Mouse (Mus musculus) left cerebral cortex, adult 8-10 months (tissue): Measurements from ENCODE around the gene Zscan29. TPM values are rescaled to one million over a fixed set of nuclear protein-coding genes. Genes with fewer than 3 reads are reported as not detected.

Experiments used
- DNase-seq, 2 experiments: peaks; one replicate each; pipeline ENCODE4 v3.0.0; 2022; ENCODE audit warnings: low spot score in 2 of 2
- total RNA-seq, 4 experiments: library from RNA; stranded (reverse); gene quantifications; 2 replicates each; pipeline ENCODE4 v1.2.4; 2022

Gene Zscan29
- total RNA-seq, result 1 to 10 TPM; 4.9 to 6.5 (median 6.0) TPM

DNA sequence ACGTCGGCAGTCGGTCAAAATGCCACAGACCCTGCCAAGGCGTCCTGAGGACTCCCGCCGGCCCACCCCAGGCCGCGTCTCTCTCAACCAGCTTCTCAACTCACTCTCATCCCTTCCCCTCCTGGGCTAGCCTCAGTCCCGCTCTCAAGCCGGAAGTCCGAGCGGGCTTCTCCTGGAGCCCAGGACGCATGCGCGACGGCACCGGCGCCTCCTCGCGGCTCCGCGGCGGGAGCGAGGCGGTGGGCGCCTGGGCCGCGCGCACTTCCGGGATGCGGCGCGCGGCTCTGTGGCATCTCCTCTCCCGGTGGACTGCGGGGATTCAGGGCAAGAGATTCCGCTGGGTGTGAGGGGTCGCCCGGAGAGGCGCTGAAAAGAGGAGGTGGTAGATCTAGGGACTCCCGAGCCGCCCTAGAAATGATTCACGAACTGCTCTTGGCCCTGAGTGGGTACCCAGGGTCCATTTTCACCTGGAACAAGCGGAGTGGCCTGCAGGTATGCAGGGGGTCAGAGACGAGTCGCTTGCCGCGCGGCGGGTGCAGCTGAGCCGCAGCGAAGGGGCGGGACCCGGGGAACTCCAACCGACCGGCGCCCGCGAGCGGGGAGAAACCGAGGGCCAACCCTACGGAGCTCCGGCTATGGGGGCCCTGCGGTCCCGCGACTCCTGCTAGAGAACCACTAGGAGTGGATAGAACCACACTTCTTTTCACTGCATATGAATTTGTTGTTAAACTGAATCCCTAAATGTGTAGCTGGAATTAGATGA lies at the start of gene Zscan29:
Gene Zscan29 (minus strand): TSS at position 146 of the 763 bp plus-strand sequence.
- peak; percentile 64 to 71 for DNase-seq

- no peak for DNase-seq
These were observed 49.1 kb upstream of the Zscan29 start for GRCm38 (mm10) chr2:121219994-121220393.

- no peak for DNase-seq
These were observed 48.3 kb upstream of the Zscan29 start for GRCm38 (mm10) chr2:121219177-121219576.

- no peak for DNase-seq
These were observed 43.6 kb upstream of the Zscan29 start for GRCm38 (mm10) chr2:121214491-121214890.

DNA sequence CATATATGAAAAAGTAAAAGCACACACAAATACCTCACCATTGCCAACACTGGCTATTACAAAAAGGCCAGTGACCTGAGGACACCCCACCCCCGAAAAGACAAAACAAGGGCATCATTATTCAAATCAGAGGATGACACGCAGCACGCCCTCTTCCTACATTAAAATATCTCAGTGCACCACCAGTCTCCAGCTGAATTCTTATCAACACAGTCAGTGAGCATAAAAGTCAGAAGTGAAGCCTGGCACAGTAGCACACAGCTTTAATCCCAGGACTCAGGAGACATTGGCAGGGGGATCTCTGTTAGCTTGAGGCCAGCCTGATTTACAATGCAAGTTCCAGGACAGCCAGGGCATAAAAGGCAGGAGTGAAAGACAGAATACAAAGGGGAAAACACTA lies 35.6 kb upstream of the Zscan29 start:
- no peak for DNase-seq

DNA sequence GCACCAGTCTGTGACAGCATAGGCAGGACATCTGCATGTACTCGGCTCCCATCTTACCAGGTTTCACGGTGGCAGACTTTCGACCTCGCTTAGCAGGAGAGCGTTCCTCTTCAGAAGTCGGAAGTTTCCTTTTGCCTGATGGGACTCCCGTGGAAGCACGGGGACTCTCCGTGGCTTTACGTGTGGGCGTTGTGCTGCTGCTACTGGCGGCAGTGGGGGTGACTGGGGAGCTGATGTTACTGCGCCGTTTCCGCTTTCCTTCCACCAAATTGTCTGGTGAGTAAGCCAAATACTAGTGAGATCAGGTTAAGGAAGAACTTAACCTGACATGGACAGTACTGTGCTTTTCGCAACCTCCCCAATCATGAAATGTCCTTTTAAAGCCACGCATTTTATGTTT lies 33.4 kb upstream of the Zscan29 start:
- no peak for DNase-seq

GRCm38 (mm10) chr2:121195466-121195865 lies 24.5 kb upstream of the Zscan29 start:
- DNase-seq, result peak in 1 of 2 experiments; percentile 50

GRCm38 (mm10) chr2:121188530-121188929 lies 17.6 kb upstream of the Zscan29 start:
- no peak for DNase-seq

DNA sequence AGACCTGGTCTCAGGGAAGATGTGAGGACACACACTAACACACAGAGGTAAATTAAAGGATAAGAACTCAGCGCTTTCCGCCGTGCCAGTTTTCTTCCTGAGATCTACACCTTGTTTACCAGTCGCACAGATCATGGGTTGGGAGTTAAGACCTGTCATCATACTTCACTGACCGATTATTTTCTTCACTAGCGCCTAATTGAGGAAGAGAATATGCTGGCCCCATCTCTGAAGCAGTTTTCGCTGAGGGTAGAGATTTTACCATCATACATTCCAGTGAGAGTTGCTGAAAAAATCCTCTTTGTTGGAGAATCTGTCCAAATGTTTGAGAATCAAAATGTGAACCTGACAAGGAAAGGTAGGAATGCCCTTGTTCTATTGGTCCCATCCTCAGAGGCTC lies 13.2 kb upstream of the Zscan29 start:
- no peak for DNase-seq

DNA sequence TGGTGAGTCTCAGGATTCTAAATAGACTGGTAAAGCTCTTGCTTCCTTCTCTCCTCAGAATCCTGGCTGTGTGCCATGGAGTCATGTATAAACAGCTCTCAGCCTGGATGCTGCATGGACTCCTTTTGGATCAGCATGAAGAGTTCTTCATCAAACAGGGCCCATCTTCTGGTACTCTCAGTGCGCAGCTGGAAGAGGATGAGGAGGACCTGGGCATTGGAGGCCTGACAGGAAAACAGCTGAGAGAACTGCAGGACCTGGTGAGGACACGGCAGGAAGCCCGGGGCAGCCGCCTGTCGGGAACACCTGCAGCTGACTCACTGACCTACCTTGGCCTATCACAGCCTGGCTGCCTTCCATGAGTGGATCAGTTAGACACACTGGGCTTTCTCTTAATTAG lies 12.5 kb upstream of the Zscan29 start:
- DNase-seq, result no peak

GRCm38 (mm10) chr2:121178828-121179479 lies 8.0 kb upstream of the Zscan29 start:
- DNase-seq, result no peak

DNA sequence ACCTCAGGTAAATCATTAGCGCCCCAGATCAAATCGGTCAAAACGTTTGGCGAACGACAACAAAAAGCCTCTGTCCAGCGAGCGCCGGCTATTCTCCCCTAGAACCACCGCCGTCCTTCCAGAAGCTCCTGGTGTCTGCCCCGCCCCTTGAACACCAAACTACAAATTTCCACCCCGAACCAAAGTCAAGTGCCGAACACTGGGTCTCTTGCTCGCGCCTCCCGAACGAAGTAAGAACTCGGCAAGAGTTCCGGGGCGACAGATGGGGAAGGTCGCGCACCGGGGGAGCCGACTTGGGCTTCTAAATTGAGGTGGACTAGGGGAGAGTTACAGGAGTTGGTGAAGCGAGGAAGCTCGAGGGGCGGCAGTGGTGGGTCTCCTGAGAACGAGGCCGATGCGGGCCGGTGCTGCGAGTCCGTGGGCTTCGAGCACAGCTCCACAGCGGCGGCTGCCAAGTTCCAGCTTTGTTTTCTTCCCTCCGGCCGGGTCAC lies 399 bp downstream of the Zscan29 start, which contains the start of gene Tubgcp4:
Gene Tubgcp4 (plus strand): TSS at position 174 of the 491 bp plus-strand sequence.
- DNase-seq, result no peak

DNA sequence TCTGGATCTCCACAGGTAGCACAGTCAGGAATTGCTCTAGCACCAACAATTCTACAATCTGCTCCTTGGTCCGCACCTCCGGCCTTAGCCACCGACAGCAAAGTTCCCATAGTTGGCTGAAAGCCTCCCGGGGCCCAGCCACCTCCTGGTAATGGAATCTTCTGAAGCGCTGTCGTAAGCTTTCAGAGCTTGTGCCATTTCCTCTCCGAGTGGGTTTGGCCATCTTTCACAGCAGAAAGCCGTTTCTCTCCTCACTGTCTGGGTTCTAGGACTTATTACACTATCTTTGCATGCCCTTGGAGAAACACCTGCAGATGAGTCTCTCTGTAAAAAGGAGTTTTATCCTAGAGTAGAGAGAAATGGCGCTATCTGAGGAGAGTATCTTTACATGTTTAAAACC lies 1.0 kb downstream of the Zscan29 start:
- no peak for DNase-seq

- DNase-seq, result no peak
These were observed 1.8 kb downstream of the Zscan29 start for GRCm38 (mm10) chr2:121169173-121169572.

DNA sequence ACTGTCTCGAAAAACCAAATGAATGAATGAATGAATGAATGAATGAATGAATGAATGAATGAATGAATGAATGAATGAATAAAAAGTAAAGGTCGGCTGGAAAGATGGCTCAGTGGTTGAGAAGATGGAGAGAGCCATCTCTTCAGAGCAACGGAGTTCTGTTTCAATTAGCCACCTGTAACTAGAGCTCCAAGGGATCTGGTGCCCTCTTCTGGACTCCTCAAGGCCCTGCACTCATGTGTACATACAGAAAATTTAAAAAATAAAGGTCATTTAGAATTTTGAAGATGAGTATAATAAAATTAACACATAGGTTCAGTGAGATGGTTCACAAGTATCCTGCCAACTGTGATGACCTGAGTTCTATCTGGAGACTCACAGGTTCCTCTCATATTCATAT lies 17.8 kb downstream of the Zscan29 start:
- no peak for DNase-seq

- DNase-seq, result no peak
These were observed 21.2 kb downstream of the Zscan29 start for GRCm38 (mm10) chr2:121149679-121150078.

DNA sequence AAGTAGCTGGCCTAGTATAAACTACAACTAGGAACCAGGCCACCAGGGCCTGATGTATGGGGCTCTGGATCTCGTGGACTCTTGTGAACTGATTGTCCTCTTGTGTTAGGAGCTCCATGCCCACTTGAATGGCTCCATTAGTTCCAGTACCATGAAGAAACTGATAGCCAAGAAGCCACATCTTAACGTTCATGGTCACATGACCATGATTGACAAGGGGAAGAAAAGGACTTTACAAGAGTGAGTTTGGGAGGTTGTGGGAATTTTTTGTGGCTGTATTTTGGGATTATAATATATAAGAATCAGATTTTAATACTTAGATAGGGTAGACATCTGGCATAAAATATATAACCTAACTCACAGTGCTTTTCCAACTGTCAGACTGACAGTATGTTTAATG lies 28.5 kb downstream of the Zscan29 start:
- no peak for DNase-seq

DNA sequence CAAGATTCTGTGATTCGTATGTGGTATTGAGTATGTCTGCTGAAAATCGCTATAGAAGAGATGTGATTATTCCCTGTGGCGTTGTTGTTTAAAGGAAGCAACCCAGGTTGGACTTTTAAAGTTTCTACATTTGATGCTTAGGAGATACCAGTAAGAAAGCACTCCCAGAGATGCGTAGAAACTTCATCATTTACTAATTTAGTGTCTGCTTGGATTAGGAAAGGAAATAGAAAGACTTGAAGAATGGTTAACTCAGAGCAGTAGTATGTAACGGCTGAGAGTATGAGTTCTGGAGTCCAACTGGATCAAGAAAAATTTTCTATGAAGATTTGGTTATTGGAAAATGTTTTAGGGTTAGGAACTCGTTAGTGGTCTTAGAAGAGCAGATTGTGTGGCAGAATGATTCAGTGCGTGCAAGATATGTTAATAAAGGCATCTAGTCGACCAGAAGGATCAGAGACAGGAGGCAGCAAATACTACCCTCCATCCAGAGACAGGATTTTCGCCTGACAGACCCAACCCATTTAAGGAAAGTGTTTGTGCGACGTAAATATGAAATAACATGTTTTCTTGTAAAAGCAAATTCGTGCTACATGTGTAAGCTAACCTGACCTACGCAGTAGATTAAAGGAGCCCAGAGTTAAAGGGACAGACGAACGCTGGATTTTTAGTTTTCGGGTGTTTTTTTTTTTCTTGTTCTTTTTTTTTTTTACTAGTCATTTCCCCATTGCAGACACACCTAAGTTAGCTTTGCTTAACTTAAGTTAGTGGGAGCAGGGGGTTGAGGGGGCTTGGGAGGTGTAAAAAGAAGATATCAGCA lies 29.5 kb downstream of the Zscan29 start:
- DNase-seq, result no peak

DNA sequence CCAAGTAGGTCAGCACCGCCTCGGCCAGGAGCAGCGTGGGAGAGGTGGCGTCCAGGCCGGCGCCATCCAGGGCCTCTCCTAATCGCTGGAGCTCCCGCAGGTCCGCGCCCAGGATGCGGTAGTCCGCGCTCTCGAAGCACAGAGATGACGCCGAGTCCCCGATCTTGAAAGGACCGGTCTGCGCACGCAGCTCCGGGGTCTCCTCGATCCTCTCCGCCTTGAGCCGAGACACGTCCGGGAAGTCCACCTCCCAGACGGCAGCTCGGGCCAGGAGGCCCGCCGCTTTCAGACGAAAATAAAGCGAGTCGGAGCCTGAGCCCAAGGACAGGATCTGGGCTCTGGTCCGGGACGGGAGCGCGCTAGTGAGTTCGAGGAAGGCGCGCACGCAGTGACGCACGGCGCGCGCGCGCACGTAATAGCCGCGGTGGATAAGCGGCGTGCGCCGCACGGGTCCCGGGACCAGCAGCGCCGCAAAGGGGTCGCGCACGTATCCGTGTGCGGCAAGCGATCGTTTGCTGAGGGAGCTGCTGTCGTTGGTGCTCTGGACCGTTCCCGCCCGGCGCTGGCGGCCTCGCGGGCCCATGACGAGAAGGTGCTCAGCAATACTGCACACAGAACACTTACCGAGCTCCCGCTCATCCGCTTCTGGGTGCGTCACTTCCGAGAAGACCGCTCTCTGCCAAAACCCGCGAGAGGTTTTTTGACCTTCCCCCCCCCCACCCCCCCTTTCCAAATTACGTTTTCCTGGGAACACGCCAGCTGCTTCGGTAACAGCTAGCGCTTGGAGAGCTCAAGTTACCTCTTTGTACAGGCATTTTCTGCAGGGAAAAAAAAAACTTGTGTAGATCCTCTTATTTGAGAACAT lies 30.7 kb downstream of the Zscan29 start, which contains the start of the genes Adal and Lcmt2:
Gene Adal (plus strand): TSS at position 411 of the 865 bp plus-strand sequence.
Gene Lcmt2 (minus strand): TSS at position 636 of the 865 bp plus-strand sequence.
- DNase-seq, result peak; percentile 86 to 89

DNA sequence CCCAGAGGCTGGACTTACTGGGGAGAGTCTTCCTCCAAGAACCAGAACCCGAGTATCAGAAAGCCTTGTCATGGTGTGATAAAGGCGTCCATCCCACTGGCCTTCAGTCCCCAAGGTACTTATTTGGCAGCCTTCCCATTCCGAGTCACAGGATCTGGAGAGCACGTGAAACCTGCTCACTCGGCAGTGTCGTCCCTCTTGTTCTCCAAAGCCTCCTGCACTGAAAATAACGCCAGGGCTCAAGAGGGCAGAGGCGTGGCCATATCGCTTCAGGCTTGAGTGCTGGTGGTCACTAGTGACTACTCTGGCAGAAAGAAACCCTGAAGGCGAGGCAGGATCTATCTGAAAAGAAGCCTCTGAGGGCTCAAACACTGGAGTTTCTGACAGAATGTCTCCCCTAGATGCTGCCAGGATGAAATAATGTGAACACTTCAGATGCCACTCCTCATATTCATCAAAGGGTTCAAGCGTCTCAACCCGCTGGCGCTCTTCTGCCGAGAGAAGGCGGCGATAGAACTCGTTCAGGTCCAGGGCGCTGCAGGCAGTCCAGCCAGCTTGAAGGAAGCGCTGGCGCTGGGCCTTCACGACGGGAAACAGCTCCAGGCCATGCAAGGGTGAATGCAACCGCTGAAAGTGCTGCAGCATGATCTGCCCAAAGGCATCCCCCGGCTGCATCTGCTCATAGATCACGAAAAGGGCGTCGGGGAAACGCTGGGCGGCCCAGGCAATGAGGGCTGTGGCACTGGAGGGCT lies 31.5 kb downstream of the Zscan29 start:
- DNase-seq, result peak; percentile 4 to 11
